Mouse (Mus musculus): ENCODE results near the gene Rab23.
A peak's percentile ranks its signal among the peaks of the same experiment; 100 is the strongest.

Gene Rab23

DNA sequence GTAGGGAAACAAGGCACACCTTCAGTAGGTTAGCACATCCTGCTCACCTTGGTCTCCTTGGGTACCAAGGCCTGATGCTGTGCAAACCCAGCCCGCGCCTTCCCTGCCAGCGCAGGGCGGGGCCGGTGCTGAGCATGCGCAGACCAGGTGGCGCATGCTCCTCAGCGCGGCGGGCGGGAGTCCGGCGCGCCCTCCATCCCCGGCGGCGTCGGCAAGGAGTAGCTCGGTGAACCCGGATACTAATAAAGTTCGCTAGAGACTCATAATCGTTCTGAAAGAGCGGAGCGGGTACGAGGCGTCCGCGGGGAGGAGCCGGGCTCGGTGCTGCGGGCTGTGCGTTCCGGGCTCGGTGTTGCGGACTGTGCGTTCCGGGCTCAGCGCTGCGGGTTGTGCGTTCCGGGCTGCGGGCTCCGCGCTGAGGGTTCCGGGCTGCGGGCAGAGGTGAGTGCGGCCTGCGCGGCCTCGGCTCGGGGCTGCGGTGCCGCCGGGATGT lies at the start of gene Rab23:
Gene Rab23 (plus strand): TSS at position 155 of the 493 bp plus-strand sequence.
- DNase-seq (ENCODE audit: low spot score) = peak; percentile 94

- DNase-seq (ENCODE audit: low spot score) = peak; percentile 95
Measured at GRCm38 (mm10) chr1:33670164-33670616, 49.5 kb upstream of the Rab23 start.

GRCm38 (mm10) chr1:33671441-33671840 lies 48.2 kb upstream of the Rab23 start:
- DNase-seq (ENCODE audit: low spot score) = no peak

DNA sequence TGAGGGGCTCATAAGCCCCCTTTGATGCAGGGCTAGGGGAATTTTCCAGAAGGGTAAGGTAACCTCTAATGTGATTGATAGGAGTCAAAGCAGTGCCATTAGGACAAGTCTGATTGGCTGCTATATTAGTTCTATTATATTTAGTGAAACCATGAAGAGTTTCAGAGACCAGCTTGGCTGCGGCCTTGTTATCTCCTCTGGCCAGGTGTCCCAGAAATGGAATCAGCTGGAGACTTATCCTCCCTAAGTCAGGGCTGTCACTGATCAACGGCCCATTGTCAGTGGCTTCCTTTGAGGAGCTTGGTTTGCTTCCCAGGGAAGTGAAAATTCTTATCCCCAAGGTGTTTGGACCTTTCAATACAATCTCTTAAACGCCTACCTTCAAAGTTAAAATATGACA lies 47.6 kb upstream of the Rab23 start:
- DNase-seq (ENCODE audit: low spot score) = no peak

- DNase-seq (ENCODE audit: low spot score) = peak; percentile 73
Measured at GRCm38 (mm10) chr1:33672514-33672913, 47.2 kb upstream of the Rab23 start.

DNA sequence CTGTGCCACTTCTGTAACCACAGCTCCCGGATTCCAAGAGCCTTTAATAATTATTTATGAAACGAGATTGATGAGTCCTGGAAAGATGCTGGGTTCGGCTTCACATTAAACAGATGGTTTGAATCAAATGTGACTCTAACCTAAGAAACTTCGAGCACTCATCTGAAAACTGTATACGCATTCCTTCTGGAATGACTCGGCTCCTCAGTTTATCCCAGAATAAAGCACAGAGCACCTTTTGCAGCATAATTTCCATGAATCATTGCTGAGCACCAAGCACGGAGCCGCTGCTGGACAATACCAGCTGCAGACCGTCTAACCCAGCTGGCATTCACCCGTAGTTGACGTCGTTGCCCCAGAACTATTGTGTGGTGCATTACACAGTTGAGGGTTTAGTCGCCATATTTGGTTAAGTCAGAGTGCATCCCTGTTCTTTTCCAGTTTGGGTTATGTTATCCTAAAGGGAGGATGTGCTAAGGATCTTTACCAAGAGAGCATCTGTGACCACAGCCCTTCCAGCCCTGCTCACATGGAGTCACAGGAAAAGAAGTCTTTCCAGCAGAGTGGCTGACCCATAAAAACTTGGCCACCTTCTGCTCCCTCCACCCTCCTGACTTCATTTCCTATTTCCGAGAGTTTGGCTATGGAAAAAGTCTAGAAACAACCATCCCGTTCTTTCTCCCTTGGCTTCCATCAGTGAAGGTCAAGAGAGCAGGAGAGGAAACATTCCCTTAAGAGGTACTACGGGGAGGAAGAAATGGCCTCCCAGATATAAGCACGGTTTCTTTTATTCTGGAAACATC lies 46.3 kb upstream of the Rab23 start:
- DNase-seq (ENCODE audit: low spot score) = no peak

- DNase-seq (ENCODE audit: low spot score) = no peak
Measured at GRCm38 (mm10) chr1:33680435-33680834, 39.3 kb upstream of the Rab23 start.

GRCm38 (mm10) chr1:33680890-33681289 lies 38.8 kb upstream of the Rab23 start:
- no peak for DNase-seq (ENCODE audit: low spot score)

- peak; percentile 72 for DNase-seq (ENCODE audit: low spot score)
Measured at GRCm38 (mm10) chr1:33684459-33684858, 35.2 kb upstream of the Rab23 start.

DNA sequence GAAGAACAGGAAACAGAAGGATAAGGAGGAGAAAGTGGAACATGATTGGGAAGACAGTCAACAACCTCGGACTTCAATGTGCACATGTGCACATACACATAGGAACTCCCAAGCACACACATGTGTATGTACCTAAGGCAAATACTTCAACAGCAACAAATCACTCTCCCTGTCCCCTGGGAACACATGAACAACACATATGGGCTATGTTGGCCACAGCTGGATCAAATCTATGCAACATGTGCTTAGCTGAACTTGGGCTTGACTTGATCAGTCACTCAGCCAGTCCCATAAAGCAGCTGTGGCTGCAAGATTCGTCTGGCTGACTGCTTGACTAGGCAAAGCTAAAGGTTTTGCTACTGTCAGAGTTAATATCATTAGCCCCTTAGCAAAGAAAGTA lies 30.9 kb upstream of the Rab23 start:
- no peak for DNase-seq (ENCODE audit: low spot score)

DNA sequence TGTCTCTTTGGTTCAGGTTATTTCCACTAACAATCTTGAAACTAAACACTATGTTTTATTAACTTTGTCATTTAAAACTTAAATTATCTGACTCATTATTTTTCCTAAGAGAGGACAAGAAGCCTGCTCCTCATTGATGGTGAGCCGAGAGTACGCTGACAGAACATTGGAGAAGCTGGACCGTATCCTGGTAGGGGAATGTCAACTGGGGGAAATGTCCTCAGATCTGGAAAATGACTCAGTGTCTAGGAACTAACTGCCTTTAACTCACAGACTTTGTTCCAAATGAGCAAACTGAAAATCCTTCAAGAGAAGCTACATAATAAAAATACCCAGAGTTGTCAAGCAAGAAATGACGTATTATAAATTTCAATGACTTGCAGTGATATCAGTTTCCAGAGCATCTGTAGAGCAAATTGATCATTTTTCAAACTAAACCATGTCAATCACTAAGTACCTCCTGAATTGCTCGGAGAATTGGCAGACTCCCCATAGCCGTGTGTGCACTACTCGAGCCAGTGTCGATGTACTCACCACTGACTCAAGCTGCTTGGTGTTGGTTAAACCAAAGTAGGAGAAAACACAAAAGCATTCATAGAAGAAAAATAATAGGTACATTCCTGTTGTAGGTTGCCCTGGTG lies 30.1 kb upstream of the Rab23 start:
- no peak for DNase-seq (ENCODE audit: low spot score)

GRCm38 (mm10) chr1:33690087-33690448 lies 29.6 kb upstream of the Rab23 start:
- no peak for DNase-seq (ENCODE audit: low spot score)

DNA sequence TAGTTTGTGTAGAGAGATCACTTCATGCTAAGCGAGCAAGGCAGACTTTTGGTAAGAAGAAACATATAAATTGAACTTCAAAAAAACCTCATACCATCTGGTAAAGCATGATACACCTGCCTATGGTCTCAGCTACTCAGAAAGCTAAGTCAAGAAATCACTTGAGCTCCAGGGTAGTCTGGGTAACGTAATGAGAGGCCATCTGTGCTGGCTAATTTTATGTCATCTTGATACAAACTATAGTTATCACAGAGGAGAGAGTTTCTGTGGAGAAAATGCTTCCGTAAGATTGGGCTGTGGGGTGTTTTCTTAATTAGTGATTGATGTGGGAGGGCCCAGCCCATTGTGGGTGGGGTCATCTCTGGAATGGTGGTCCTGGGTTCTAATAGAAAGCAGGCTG lies 25.8 kb upstream of the Rab23 start:
- DNase-seq (ENCODE audit: low spot score) = peak; percentile 52

DNA sequence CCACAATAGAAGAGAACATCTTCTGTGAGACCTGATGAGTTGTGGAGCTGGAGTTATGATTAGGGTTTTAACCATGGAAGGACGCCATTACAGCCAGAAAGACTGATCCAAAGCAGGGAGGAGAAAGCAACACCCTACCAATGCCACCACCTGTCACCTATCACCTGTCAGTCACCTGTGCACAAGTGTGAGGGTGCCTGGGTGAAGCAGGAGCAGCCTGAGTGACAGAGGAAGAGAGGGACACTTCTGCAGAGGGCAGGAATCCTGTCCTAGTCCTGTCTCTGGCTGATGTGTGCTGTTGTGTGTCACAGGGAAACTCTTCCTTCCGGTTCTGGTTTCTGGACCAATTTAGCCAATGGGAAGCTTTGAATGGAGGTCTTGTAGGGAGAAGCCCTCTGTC lies 23.7 kb upstream of the Rab23 start:
- DNase-seq (ENCODE audit: low spot score) = no peak

DNA sequence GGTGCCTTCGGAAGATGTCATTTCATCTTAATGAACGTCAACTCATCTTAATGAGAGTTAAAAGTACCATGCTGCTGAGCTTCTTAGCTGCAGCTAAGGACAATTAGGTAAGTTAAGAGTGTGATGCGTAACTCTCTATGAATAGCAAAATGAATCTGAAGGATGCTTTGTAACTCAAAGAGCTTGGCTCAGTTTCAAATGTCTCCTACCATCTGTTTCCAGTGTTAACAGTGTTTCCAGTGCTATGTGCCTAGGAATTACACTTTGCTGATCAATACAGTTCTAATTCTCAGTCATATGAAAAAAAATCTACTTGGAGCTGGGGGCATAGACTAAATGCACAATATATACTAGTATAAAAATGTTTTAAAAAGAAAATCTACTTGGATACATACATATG lies 18.4 kb upstream of the Rab23 start:
- no peak for DNase-seq (ENCODE audit: low spot score)

DNA sequence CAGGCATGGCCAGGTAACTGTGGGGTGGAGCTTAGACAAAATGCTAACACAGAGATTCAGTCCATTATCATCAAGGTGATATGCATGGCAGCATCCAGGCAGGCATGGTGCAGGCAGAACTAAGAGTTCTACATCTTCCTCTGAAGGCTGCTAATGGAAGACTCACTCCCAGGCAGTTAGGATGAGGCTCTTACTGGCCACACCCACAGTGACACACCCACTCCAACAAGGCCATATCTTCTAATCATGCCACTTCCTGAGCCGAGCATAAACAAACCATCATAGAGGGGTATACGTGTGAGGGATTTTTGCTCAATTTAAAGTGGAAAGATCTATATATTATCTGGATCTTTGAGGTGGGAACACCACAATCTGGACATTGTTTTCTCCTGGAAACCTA lies 10.1 kb upstream of the Rab23 start:
- no peak for DNase-seq (ENCODE audit: low spot score)

DNA sequence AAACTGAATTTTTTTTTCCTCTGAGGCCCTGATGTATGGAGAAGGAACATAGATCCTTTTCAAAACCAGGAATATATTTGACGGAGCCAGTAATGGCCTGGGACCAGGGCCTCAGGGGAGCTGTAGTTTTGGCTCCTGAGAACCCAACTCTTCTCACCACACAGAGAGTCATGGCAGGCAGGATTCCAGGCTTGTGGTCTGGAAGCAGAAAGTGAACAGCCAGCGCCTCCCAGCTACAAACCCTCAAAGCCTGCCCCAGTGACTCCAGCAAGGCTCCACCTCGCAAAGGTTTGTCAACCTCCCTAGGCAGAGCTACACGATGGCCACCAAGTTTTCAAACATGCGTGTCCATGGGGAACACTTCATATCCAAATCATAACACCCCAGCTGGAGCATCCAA lies 7.7 kb upstream of the Rab23 start:
- no peak for DNase-seq (ENCODE audit: low spot score)

DNA sequence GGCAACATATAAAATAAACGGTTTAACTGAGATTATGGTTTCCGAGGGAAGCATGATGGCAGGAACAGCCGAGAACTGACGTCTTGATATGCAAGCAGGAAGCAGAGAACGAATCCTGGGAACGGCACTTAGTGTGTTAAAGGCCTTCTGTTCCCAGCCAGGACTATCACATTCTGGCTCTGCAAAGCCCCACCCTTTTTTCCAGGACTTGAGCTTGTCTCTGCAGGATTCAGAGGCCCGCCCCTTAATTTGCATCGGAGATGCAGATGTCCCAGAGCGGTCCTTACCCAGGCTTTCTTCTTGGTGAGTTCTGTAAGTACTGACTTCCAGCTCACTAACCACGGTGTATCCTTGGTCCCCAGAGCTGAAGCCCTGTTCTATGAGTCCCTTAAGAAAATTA lies 4.9 kb upstream of the Rab23 start:
- DNase-seq (ENCODE audit: low spot score) = peak; percentile 89

DNA sequence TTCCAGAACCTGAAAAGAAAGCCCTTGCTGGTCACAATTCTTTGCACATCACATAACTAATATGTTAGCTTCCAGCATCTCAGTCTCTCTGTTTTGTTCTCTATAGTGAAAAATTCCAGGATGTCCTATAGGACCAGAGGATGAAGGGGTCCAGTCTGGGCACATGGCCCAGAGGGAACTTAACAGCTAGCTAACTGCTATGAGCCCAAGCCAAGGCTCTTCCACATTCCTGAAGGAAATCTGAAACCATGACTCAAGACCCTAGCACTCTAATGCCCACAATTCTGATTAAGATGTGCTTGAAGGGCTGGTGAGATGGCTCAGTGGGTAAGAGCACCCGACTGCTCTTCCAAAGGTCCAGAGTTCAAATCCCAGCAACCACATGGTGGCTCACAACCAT lies 2.1 kb upstream of the Rab23 start:
- no peak for DNase-seq (ENCODE audit: low spot score)

DNA sequence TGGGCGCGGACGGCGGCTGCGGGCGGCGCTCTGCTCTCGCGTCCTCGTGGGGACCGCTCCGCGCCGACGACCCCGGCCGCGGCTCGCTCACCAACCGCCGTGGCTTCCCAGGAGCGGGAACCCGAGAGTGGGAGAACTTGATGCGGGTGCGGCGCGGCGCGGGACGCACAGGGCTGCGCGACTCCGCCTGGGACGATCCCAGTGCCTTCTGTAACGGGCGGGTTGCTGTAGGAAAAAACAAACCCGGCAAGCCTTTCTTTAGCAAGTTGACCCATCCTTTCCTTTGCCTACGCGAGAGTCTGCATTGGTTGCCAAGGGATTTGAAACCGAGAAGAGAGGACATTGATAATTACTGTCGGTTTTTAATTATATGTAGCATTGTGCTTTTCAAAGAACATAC lies 544 bp downstream of the Rab23 start:
- no peak for DNase-seq (ENCODE audit: low spot score)

DNA sequence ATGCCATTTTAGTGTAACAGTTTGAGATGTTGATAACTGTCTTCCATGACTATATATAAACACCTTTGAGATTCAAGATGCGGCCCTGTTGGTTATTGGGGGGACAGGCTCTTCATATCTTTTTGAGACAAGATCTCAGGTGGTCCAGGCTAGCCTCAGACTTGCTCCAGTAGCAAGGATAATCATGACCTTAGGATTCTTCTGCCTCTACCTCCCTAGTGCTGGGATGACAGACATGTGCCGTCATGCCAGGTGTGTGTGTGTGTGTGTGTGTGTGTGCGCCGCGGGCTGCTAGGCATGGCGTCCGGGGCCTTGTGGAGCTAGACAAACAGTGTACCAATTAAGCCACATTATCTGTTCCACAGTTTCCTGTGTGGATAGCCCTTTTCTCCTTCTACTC lies 1.3 kb downstream of the Rab23 start:
- DNase-seq (ENCODE audit: low spot score) = peak; percentile 40

GRCm38 (mm10) chr1:33724516-33724915 lies 4.8 kb downstream of the Rab23 start:
- DNase-seq (ENCODE audit: low spot score) = no peak

- DNase-seq (ENCODE audit: low spot score) = no peak
Measured at GRCm38 (mm10) chr1:33725086-33725485, 5.4 kb downstream of the Rab23 start.

- DNase-seq (ENCODE audit: low spot score) = peak; percentile 68
Measured at GRCm38 (mm10) chr1:33733044-33733443, 13.4 kb downstream of the Rab23 start.
